Mouse (Mus musculus): ENCODE measurements at regions not wholly inside any gene's neighbourhood (a gene's known extent, or its start where the extent isn't known, plus 50 kb on each side); places are given as distances from the start of the nearest gene placed in this dataset.

DNA sequence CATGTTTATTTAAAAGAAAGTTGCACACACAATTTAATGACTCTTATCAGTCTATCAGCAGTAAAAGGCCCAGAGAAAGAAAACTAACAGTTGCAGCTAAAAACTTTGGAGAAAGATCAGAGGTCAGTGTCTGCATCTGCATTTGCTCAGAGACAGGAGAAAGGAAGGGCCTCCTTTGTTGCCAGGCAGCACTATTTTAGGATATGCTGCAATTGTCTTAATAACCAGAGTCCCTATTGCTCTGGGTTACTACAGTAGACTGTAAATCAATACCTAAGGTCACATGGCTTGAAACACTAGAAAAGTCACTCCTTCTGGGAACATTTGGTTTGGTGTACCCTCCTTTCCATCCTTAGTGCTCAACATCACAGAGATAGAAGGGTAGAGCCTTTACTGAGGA, 175.7 kb downstream of the Hdgfl1 start:
- DNase-seq (ENCODE audit: low spot score), result no peak

DNA sequence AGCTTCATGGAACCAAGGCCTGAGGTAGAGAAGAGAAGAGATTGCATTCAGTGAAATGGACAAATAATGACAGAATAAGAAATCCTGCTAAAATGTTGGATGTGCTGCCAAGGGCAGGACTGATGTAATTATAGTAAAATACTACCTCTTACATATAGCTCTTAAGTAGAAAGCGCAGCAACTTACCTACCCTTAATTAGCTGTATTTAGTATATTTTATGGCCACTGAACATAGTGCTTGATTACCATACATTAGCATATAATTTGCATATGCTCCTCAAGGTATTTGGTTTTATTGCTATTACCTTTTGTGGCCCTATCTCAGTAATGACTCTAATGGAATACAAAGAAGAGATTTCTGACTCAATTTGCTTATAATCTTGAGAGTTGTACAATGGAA, 176.2 kb downstream of the Hdgfl1 start:
- DNase-seq (ENCODE audit: low spot score), result no peak

DNA sequence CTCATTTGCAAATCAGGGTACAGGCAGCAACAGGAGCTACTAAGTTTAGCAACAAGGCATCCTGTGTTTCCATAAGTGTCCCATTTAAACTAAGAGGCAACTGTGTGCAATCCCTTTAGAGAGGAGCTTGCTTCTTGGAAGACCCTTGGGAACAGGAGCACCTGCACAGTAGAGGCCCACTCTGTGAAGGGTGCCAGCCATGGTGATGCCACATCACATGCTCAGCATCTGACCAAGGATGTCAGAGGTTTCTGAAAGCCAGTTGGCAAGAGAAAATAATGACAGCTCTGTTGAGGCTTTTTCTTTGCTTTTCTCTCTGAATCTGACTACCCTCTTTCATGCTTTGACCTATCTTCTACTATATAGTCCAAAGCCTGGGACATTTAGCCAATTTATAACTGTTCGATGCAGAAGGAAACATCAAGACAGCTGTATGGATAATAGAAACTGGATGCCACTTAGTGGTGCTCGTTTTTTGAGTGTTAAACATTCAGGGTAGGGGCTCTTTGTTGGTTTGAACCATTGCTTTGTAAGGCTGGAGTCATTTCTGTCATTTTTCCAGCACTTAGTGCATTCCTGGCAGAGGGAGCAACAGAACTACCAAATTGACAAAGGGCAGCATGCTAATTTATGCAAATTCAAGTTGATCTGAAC, 193.9 kb downstream of the Hdgfl1 start:
- DNase-seq (ENCODE audit: low spot score), result no peak

DNA sequence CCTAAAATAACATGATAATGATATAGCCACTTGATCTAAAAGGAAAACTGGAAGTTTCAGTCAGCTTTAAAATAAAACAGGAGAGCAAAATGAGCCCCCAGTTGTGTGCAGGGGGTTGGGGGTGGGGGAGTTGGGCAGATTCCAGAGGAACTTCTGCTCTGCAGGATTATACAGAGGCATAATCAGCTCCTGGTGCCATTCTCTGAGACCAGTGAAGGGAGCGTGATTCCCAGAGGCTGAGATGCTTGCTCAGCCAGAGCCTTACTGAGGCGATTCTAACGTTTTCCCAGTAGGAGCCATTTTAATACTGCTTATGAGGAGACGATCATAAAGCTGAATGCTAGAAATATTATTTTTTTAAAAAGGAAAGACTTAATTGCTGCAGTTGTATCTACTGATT, 200.5 kb downstream of the Hdgfl1 start:
- DNase-seq (ENCODE audit: low spot score), result no peak

DNA sequence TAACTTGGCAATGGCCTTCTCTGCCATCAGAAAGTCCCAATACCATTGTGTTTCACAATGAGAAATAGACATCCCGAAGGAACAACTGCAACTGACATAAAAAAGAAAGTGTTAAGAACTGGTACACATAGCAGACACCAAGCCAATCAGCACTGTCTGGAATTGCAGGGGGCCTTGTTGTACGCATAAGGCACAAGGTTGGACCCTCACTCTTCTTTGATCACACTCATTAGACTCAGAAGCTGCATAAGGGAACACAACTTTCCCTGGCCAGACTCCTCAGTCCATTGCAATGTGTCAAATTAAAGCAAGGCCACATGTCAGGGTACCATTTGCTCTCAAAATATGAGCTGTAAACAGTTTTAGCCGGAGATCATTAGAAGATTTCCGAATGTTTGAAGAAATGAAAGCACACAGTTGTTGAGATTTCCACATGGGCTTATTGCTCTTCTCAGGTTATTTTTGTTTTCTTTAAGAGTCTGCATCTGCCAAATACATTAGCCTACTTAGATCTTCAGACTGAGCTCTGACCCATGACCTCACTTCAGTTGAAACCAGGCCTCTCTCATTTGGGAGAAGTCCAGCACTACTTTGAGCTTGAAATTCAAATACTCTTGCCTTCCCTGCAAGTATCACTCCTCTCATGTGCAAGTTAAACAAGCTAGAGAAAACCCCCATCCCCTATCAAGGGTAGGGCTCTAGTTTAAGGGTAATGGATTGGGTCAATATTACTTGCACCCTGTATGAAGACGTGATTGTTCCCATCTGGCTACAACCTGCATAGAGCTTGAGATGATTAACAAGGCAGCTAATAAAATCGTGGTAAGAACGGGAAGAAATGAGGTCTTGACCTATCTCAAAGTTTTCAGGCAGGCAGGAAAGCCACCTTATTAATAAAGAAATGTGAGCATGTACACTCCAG, 204.8 kb downstream of the Hdgfl1 start:
- DNase-seq (ENCODE audit: low spot score), result no peak

DNA sequence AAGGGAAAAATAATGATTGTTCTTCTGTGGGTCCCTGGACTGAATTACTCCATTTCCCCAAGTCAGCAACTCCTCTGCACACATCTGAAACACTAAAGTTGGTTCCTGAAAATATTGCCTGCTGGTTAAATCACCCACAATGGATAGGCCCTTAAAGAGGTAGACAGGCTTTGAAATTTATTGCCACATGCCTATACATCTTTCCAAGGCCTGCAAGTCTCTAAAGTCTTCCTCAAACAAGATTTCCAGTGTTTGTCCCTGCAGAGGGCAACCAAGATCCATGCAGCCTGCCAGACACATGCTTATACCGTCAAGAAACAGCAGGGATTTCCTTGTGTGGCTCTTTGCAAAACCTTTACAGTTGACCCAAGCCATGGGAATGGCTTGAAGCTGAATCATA, 211.6 kb downstream of the Hdgfl1 start:
- DNase-seq (ENCODE audit: low spot score), result no peak

DNA sequence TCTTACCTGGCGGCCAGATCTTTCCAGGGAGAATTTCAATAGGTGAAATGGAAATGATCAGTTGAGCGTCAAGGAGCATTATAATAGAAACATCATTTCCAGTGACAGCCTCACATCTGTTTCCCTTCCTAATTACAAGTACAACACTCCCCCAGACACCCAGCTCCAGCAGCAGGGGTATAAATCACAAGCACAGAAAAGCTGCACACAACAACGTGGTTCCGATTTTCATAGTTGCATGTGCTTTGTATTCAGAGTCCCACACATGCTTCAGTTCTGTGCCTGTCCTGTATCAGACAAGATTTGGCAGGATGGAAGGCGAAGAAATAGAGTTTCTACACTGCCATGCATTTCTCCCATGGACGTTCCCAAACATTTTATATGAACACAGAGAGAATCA, 215.7 kb downstream of the Hdgfl1 start:
- DNase-seq (ENCODE audit: low spot score), result no peak

DNA sequence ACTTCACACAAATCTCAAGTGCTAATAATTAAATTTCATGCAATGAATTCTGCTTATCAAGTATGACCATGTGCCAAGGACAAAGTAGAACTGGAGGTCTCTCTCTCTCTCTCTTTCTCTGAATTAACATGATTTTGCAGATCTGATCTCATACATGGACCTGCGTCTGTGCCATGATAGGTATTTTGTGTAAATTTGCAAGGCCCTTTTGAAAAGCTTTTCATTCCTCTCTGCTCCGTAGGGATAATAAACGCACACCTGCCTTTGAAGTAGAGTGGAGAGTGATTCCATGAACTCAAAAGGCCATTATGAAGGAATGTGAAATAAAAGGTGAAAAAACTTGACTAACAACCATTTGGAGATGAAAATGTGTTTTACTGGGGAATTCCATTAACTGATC, 217.8 kb downstream of the Hdgfl1 start:
- DNase-seq (ENCODE audit: low spot score), result no peak

DNA sequence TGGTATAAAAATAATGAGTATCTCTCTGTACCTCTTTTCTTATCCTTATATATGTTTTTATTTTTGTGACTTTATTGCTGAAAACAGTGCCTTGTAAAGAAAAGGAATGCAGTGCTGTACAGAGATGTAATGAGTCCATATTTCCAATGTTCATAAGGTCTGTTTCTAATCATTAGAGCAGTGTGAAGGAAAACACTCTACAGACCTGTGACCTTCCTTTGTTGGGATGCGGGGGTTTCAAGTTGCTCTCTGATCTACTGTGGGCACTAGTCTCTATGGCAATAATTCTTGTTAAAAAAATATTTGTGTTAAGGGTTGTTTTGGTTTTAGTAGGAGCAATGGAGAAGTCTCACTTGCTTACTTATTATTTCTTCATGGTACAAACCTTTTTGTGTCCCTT, 231.0 kb downstream of the Hdgfl1 start:
- no peak for DNase-seq (ENCODE audit: low spot score)

DNA sequence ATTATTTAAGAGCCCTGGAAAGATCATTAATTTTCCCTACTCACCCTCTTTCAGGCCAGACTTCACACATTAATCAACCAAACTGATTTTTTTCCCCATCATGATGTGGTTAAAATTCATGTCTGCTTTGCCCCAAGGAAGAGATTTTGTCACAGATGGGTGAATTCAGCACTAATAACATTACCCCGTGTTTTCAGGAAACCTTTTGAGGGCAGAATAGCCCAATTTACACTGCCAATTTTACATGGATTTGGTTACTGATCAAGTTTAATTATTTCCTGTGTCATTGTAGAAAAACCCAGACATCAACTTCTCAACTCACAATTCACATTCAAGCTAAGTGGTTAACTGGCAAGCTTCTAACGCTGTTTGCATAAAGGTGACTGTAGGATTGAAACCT, 233.4 kb downstream of the Hdgfl1 start:
- DNase-seq (ENCODE audit: low spot score), result no peak

DNA sequence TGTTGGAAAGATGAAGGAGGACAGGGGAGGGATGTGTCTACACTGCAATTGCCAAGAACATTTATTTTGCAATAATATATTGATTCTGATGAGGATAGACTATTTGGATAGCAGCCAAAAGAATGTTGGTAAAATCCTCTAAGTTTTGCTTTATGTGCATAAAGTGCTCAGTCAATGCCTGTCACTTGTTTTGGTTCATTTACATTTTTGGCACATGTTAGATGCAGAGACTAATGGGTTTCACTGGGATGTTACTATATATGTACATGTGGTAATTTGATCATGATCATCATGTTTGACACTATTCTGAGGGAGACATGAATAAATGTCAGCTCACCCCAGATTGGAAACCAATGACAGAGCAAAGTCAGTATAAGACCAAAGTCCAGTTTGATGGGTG, 237.2 kb downstream of the Hdgfl1 start:
- DNase-seq (ENCODE audit: low spot score), result no peak

DNA sequence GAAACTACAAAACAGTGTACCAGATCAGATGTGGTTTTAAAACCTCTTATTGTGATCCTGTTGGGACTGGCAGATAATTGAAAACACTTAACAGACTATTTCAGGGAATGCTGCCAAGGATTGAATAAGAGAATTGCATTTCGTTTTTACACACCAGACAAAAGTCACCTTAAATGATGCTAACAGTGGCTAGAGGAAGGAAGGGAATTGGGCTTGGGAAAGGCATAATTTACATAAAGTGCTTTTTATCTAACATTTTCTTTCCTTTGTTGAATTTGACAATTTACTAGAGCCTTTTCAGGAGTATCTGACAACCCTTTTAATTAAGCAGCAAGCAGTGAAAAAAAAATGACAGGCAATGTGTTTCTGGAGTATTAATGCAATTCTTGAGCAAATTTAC, 250.9 kb downstream of the Hdgfl1 start:
- no peak for DNase-seq (ENCODE audit: low spot score)

DNA sequence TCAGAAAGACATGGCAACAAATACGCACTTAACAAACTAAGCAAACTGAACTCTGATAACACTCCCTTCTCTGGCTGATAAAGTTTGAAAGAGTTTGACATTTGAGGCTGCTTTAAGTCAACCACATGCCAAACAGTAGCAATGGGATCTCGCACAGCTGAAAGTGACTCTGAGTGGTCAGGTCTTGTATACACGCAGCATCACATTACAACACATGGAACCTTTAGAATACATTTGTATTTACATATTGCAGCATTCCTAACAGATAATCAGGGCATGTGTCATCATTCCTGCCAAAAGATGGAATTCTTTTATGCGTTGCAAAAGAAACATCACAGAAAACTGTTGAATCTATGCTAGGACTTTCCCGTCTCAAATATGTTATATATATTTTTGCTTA, 251.5 kb downstream of the Hdgfl1 start:
- no peak for DNase-seq (ENCODE audit: low spot score)

DNA sequence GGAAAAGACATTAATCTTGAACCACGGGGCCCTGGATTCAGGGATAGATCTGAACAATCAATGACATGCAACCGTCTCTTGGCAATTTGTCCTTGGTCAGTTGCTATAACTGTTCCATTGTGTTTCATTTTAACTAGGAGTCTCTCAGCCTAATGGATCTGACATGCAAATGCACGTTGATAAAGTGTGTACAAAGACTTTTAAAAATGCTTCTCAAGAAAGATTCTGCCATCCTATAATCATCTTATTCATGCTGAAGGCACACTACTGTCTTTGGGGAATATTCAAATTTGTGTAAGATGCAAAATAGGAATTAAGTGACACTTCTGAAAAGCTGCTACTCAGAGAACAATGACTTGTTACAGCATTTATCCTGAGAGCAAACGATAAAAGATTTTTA, 252.3 kb downstream of the Hdgfl1 start:
- no peak for DNase-seq (ENCODE audit: low spot score)

DNA sequence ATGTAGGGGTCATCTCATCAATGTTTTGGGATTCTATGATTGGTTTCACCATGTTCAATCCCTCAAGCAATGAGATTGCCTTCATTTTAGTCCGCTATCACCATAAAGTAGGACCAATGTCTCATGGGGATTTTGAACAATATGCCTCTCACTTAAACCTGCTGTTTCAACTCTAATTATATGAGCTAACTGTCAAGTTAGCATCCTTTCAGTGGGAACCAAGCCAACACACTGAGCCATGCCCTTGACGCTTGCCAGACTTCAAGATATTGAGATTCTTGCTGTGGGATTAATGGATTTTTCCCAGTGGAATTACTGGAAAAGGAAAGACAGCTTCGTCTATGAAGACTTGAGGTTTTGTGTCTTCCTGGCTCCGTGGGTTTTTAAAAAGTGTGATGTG, 259.5 kb downstream of the Hdgfl1 start:
- no peak for DNase-seq (ENCODE audit: low spot score)

DNA sequence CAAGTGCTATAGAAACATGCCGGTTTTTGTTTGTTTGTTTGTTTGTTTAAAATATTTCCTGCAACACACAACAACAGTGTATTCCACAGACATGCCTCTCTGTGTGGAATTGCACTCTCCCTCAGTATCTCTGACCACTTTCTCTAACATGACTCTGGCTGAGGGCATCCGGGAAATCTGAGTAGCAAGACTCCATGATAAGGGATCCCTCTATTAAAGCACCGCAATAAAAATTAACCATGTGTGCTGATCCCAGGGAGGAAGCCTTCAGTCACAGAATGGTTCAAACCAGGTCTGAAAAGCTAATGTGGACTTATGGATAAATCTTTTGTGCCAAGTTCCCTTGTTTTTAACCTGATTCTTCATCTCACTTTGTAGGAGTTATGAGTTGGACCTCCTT, 260.1 kb downstream of the Hdgfl1 start:
- DNase-seq (ENCODE audit: low spot score), result no peak

DNA sequence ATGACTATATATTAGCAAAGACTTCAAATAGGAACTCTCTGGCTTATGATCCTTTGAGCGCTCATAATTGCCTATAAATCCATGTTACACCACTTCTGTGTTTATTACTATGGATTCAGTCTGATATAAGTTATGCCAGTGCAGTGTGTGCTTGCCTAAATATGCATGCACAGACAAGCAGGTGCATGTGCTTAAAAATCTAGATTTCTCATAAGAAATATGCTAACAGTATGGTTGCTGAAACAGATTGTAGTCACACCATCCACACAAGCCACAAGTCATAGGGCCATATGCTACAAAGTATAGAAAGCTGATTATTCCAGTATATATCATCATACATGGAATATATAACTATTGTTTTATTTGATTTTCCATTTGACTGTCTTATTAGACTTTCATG, 266.2 kb downstream of the Hdgfl1 start:
- DNase-seq (ENCODE audit: low spot score), result no peak

DNA sequence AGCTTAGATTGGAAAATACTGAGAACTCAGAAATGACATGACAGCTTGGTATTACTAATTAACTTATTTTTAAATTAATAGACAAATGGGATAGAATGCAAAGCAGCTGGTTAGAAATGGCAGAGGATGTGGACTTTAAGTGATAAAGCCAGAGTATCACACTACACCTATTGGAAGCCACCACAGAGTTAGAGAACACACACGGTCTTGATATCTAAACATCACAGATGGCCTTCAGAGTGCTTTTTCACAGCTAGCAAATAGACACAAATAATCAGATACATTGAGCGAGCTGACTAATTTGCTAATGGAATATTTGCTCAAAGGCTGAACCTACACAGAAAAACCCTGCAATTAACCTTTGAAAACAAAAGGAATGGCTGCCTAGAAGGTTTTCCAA, 272.9 kb downstream of the Hdgfl1 start:
- DNase-seq (ENCODE audit: low spot score), result no peak

DNA sequence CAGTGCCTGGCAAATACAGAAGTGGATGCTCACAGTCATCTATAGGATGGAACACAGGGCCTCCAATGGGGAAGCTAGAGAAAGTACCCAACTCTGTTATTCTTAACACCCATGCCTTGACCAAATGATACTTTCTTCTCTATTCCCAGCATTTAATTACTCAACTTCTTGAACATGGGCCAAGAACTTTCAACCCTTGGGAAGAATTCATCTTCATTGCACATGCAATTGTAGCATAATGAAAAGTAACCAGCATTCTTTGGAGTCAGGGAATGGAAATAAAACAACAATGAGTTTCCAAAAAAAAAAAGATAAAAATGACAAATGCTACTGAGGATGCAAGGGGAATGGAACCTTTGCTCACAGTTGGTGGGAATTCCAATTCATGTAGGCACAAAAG, 274.1 kb downstream of the Hdgfl1 start:
- DNase-seq (ENCODE audit: low spot score), result no peak

DNA sequence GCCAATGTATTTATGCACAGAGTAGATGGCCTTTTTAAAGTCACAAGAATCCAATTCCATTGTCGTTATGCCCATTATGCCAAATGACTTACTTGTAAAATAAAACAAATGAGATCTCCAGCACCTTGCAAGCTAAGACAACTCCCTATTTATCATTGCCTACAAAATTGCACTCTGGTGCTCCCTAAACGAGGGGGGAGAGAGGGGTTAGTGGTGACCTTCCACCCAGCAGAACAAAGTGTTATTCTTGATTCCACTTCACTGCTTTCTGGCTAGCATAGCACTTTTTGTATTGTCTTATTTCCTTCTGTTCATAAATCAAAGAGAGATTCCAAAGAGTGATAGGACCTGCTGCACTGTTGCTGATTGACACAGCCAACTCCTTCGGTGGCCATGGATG, 300.6 kb downstream of the Hdgfl1 start:
- no peak for DNase-seq (ENCODE audit: low spot score)

DNA sequence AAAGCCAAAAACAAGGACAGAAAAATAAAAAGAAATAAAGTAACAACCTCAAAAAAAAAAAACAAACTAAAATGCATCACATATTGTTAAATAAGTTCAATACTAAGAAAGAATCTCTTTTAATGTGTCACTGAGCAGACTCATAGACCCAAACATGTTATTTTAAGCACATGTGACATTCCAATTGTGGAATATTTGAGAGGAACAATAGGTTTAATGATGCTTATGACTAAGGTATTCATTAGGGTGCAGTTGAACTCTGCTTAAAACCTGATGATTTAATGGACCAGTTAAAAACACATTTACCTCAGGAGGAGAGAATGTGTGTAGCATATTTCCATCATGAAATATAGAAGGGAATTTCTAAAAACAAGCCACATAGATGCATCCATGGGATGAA, 302.4 kb downstream of the Hdgfl1 start:
- DNase-seq (ENCODE audit: low spot score), result no peak

DNA sequence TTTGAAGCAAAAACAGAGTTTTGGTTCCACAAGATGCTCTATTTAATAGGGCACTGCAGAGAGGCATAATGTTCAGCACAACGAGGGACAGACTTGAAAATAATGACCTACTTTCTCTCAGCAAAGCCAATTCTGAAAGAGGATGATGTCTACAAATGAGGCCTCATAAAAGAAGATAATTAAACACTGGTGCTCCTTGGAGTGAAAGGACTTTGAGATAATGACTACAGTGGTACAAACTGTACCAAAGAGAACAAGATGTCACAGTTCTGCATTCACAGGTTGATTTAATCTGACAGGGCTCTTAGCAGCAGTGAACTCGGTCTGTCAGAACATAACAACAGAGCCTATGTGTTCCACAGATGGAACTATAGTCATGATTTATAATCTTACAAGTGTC, 305.4 kb downstream of the Hdgfl1 start:
- DNase-seq (ENCODE audit: low spot score), result no peak

DNA sequence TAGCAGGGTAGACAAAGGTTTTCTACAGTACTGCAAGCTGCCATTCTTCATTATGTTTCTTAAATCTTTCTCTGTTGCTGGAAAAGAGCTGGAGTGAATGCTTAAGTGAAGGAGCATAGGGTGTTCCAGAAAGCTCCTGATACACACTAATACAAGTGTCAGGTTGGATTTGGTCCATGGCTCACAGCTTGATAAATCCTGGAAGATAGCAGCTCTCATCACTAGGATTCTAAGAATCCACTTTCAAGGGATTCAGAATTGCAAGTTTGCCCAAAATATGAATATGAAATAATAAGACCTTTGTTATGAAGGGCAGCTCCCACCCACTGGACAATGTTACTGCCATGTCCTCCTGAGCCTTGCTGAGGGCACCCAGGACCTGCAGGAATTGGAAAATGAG, 305.9 kb downstream of the Hdgfl1 start:
- no peak for DNase-seq (ENCODE audit: low spot score)
